Comparison of ENCODE assay signal across 7 mouse cellular contexts in genomic region chr16:21205093-21205886, GRCm38 (mm10). TPM values are rescaled to one million over a fixed set of nuclear protein-coding genes. Genes with fewer than 3 reads are reported as not detected.
DNase-seq lines count a peak whose midpoint lies in the region; ATAC-seq and TF ChIP-seq lines count a peak whose summit lies in the region.

No protein-coding gene starts in this region.

- peak overlapping the region; percentile 67 for H3K4me2 ChIP-seq in lung, embryonic 16.5 days (ENCODE audit: low read depth, low read length)
- H3K4me2 ChIP-seq in embryonic facial prominence, embryonic 12.5 days (replicated peaks): peak overlapping the region; percentile 91
- peak overlapping the region; percentile 71 for H3K4me2 ChIP-seq in hindbrain, postnatal 0 days (ENCODE audit: low read depth, low read length)
- H3K4me2 ChIP-seq in neural tube, embryonic 12.5 days (replicated peaks): peak overlapping the region; percentile 80

- no peak for DNase-seq in lung, postnatal 25 days (ENCODE audit: low spot score)
- DNase-seq in hindbrain, postnatal 0 days (ENCODE audit: low spot score): peak; percentile 52
- DNase-seq in spleen, adult 18-20 months: no peak
- DNase-seq in gastrocnemius, adult 18-20 months (ENCODE audit: low spot score): no peak

- peak overlapping the region; percentile 93 for H3K9ac ChIP-seq in lung, embryonic 16.5 days (ENCODE audit: low read length)
- peak overlapping the region; percentile 99 for H3K9ac ChIP-seq in embryonic facial prominence, embryonic 12.5 days
- peak overlapping the region; percentile 84 for H3K9ac ChIP-seq in hindbrain, postnatal 0 days (replicated peaks; ENCODE audit: low read length)
- H3K9ac ChIP-seq in neural tube, embryonic 12.5 days: peak overlapping the region; percentile 89

- under 1% methylated on average over 36 of the region's 60 CpGs for WGBS in lung, embryonic 16.5 days
- under 1% methylated on average over 60 of the region's 60 CpGs for WGBS in embryonic facial prominence, embryonic 12.5 days
- WGBS in hindbrain, postnatal 0 days: 2% methylated on average over 57 of the region's 60 CpGs
- WGBS in neural tube, embryonic 12.5 days: under 1% methylated on average over 60 of the region's 60 CpGs

- H3K4me1 ChIP-seq in lung, embryonic 16.5 days (replicated peaks; ENCODE audit: control insufficient read depth, insufficient read depth, low read length): peaks cover 38% of the 10 kb centered on the region
- peaks cover 40% of the 10 kb centered on the region for H3K4me1 ChIP-seq in embryonic facial prominence, embryonic 12.5 days
- H3K4me1 ChIP-seq in hindbrain, postnatal 0 days (ENCODE audit: insufficient read depth, low read length): peaks cover 7% of the 10 kb centered on the region; the same call in 1 of the 2 replicates
- peaks cover 26% of the 10 kb centered on the region for H3K4me1 ChIP-seq in neural tube, embryonic 12.5 days

- no peak for TF ChIP-seq CTCF in hindbrain, postnatal 0 days (IDR thresholded peaks at IDR 0.05; ENCODE audit: low read depth)

- peak overlapping the region; percentile 82 for H3K4me3 ChIP-seq in lung, embryonic 16.5 days (ENCODE audit: low read length)
- H3K4me3 ChIP-seq in embryonic facial prominence, embryonic 12.5 days: peak overlapping the region; percentile 93
- H3K4me3 ChIP-seq in hindbrain, postnatal 0 days (ENCODE audit: low read length): peak overlapping the region; percentile 77
- H3K4me3 ChIP-seq in neural tube, embryonic 12.5 days: peak overlapping the region; percentile 88

- no peaks in the 10 kb centered on the region for H3K9me3 ChIP-seq in lung, embryonic 16.5 days (ENCODE audit: control insufficient read depth, low read length)
- H3K9me3 ChIP-seq in embryonic facial prominence, embryonic 12.5 days: no peaks in the 10 kb centered on the region
- H3K9me3 ChIP-seq in hindbrain, postnatal 0 days (ENCODE audit: low read length): no peaks in the 10 kb centered on the region
- H3K9me3 ChIP-seq in neural tube, embryonic 12.5 days: no peaks in the 10 kb centered on the region

- ATAC-seq in lung, embryonic 16.5 days (ENCODE audit: low read depth): peak; percentile 2; the same call in 1 of the 2 replicates
- ATAC-seq in embryonic facial prominence, embryonic 12.5 days (ENCODE audit: insufficient number of reproducible peaks, insufficient read depth, low FRiP score, low TSS enrichment): no peak
- no peak for ATAC-seq in hindbrain, postnatal 0 days
- peak; percentile 39 for ATAC-seq in neural tube, embryonic 12.5 days (ENCODE audit: low FRiP score, low read depth)

- H3K27ac ChIP-seq in lung, embryonic 16.5 days (ENCODE audit: low read length): peak overlapping the region; percentile 82
- H3K27ac ChIP-seq in embryonic facial prominence, embryonic 12.5 days: peak overlapping the region; percentile 92
- H3K27ac ChIP-seq in hindbrain, postnatal 0 days: peak overlapping the region; percentile 71
- H3K27ac ChIP-seq in neural tube, embryonic 12.5 days: peak overlapping the region; percentile 50

- H3K27me3 ChIP-seq in lung, embryonic 16.5 days (ENCODE audit: control insufficient read depth, insufficient read depth, low read depth, low read length): no peaks in the 10 kb centered on the region
- H3K27me3 ChIP-seq in embryonic facial prominence, embryonic 12.5 days: no peaks in the 10 kb centered on the region
- H3K27me3 ChIP-seq in hindbrain, postnatal 0 days (ENCODE audit: insufficient read depth, low read length): no peaks in the 10 kb centered on the region
- no peaks in the 10 kb centered on the region for H3K27me3 ChIP-seq in neural tube, embryonic 12.5 days (replicated peaks)

- H3K36me3 ChIP-seq in lung, embryonic 16.5 days (ENCODE audit: control insufficient read depth, insufficient read depth, low read length): no peaks in the 10 kb centered on the region
- H3K36me3 ChIP-seq in embryonic facial prominence, embryonic 12.5 days: peaks cover 13% of the 10 kb centered on the region
- H3K36me3 ChIP-seq in hindbrain, postnatal 0 days (ENCODE audit: insufficient read depth, low read length): no peaks in the 10 kb centered on the region
- H3K36me3 ChIP-seq in neural tube, embryonic 12.5 days: no peaks in the 10 kb centered on the region

RNA-seq across cellular contexts. Expression of gene Ephb3, which starts 0.7 kb away (rescaled TPM):
- polyA plus RNA-seq in lung, embryonic 16.5 days (2015; fragmentation: Nextera tagmentation; extraction: Ambion mirVana): 28.3 and 28.9 TPM in 2 replicates
- 76.1 and 79.7 TPM in 2 replicates for polyA plus RNA-seq in embryonic facial prominence, embryonic 12.5 days (2016; fragmentation: Nextera tagmentation; extraction: Ambion mirVana)
- total RNA-seq in hindbrain, postnatal 0 days (2014; rRNA removed): 21.4 and 22.3 TPM in 2 replicates
- 8.3 and 8.6 TPM in 2 replicates for polyA plus RNA-seq in hindbrain, postnatal 0 days (2015; fragmentation: Nextera tagmentation; extraction: Ambion mirVana)
- 18.8 and 20.4 TPM in 2 replicates for polyA plus RNA-seq in neural tube, embryonic 12.5 days (2016; fragmentation: Nextera tagmentation; extraction: Ambion mirVana)
- under 1 TPM; 0.23 to 0.64 TPM for total RNA-seq in gastrocnemius, adult 18-20 months (2021)

RNA-seq across cellular contexts. Expression of gene Teddm3, which starts 51.5 kb away (rescaled TPM):
- not detected in 2 replicates for polyA plus RNA-seq in lung, embryonic 16.5 days (2015; fragmentation: Nextera tagmentation; extraction: Ambion mirVana)
- not detected in 2 replicates for polyA plus RNA-seq in embryonic facial prominence, embryonic 12.5 days (2016; fragmentation: Nextera tagmentation; extraction: Ambion mirVana)
- 0.10 and 0.43 TPM in 2 replicates for total RNA-seq in hindbrain, postnatal 0 days (2014; rRNA removed)
- polyA plus RNA-seq in hindbrain, postnatal 0 days (2015; fragmentation: Nextera tagmentation; extraction: Ambion mirVana): 0.23 and 0.33 TPM in 2 replicates
- polyA plus RNA-seq in neural tube, embryonic 12.5 days (2016; fragmentation: Nextera tagmentation; extraction: Ambion mirVana): not detected in 2 replicates
- total RNA-seq in gastrocnemius, adult 18-20 months (2021): not detected

Comparison
In these comparisons a context has a peak if more than half of its experiments do, and no peak if none do; other contexts are left out.
1. ATAC-seq: peak in lung, embryonic 16.5 days (single experiment) and neural tube, embryonic 12.5 days (single experiment); none in embryonic facial prominence, embryonic 12.5 days (single experiment) and hindbrain, postnatal 0 days (single experiment).
2. Peak in every context shown above with its lines, with median percentiles within 50 percentile points of each other: H3K27ac ChIP-seq, H3K4me2 ChIP-seq, H3K4me3 ChIP-seq and H3K9ac ChIP-seq.